Mouse (Mus musculus) olfactory bulb, adult 2 months (tissue): Measurements from ENCODE around the gene Gabbr2. TPM values are rescaled to one million over a fixed set of nuclear protein-coding genes. Genes with fewer than 3 reads are reported as not detected.
A peak's percentile ranks its signal among the peaks of the same experiment; 100 is the strongest.

ENCODE experiments used
- H3K27ac ChIP-seq: fragments of 200-500 bp; 2 replicates; pipeline ENCODE4 v1.5.1; 2012; ENCODE audit warnings: low read depth, low read length; ENCODE audit not compliant: insufficient read depth
- H3K4me1 ChIP-seq: fragments of 200-500 bp; 2 replicates; pipeline ENCODE4 v1.6.1; 2012; ENCODE audit warnings: low read length; ENCODE audit not compliant: control insufficient read depth, insufficient read depth
- H3K4me3 ChIP-seq: fragments of 200-500 bp; 2 replicates; pipeline ENCODE4 v1.5.1; 2012; ENCODE audit warnings: mild to moderate bottlenecking, low read depth, low read length, moderate library complexity; ENCODE audit not compliant: insufficient read depth
- CTCF ChIP-seq: fragments of 200-500 bp; IDR thresholded peaks from 2 replicates; pipeline ENCODE4 v1.5.1; 2012; ENCODE audit warnings: low read depth, mild to moderate bottlenecking, low read length, moderate library complexity; ENCODE audit not compliant: insufficient read depth
- POLR2A ChIP-seq: fragments of 200-500 bp; IDR thresholded peaks from 2 replicates; pipeline ENCODE4 v1.6.1; 2012; ENCODE audit warnings: mild to moderate bottlenecking, low read depth, low read length, moderate library complexity; ENCODE audit not compliant: insufficient read depth
- WGBS: fragments of 180-500 bp; shearing (Covaris S2); methylation state at CpG from one replicate; pipeline ENCODE4 v1.1.7; 2018; 5-methylcytosine and 5-hydroxymethylcytosine counted together
- polyA plus RNA-seq: library from polyadenylated mRNA; stranded (reverse); fragments of >200 nt; gene quantifications from 2 replicates; pipeline ENCODE4 v1.2.4, GENCODE M21; 2012; ENCODE audit warnings: low replicate concordance; ENCODE audit not compliant: missing spikeins, insufficient read depth, insufficient read length

Gene Gabbr2
- polyA plus RNA-seq, 1 experiment, result not detected

GRCm38 (mm10) chr4:46720070-46720469 lies 271.6 kb downstream of the Gabbr2 start:
- WGBS, result 92% methylated on average over 1 of the region's 1 CpGs
- Histone ChIP-seq H3K4me1 (0 out of 2 replicates have a peak, but pooled peaks cover 2% of the 10 kb centered on the region), H3K4me3 (no peak overlapping the region), H3K27ac (no peak overlapping the region)
- TF ChIP-seq CTCF (no peak), POLR2A (no peak)

DNA sequence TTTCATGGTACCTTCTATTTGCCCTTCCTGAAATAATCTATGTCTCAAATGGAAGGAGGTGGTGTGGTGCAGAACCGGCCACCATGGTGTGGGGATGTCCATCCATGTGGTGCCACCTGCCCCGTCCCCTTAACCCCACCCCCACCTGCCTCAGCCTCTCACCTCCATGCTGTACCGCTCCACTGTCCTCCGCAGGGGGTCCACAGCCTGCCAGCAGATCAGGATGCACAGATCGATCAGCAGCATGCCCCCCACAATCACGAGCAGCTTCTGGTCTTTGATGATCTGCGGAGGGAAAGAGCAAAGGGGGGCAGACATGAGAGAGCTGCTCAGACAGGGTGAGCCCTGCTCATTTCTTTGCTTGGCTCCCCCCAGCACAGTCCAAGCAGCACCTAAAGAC lies 273.0 kb downstream of the Gabbr2 start:
- Histone ChIP-seq H3K4me1 (0 out of 2 replicates have a peak, but pooled peaks cover 2% of the 10 kb centered on the region), H3K27ac (no peak overlapping the region), H3K4me3 (no peak overlapping the region)
- 62% methylated on average over 7 of the region's 7 CpGs for WGBS
- TF ChIP-seq POLR2A, result no peak
- TF ChIP-seq CTCF, result no peak

- TF ChIP-seq POLR2A, result no peak
- TF ChIP-seq CTCF, result no peak
- H3K4me3 ChIP-seq, result no peak overlapping the region
- 0 out of 2 replicates have a peak, but pooled peaks cover 2% of the 10 kb centered on the region for H3K4me1 ChIP-seq
- 67% methylated on average over 5 of the region's 5 CpGs for WGBS
- no peak overlapping the region for H3K27ac ChIP-seq
Observed at GRCm38 (mm10) chr4:46717156-46717555, 274.5 kb downstream of the Gabbr2 start.

DNA sequence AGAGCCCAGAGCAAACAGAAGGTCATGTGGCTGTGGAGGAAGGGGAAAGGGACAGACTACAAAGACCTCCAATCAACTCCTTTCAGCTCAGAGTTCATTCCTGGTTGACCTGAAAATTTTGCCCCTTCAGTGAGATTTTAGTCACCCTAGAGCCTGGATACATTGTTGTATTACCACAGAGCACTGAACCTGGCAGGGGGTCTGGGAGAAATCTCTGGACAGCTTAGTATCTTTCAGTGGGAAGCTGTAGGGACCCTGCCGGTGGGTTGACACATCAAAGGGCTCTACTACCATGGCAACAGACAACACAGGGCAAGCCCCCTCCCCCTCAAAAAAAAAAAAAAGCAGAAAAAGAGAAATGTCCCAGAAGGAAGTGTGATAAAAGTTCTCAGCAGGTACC lies 275.3 kb downstream of the Gabbr2 start:
- peaks cover 4% of the 10 kb centered on the region; the same call in 1 of the 2 replicates for H3K4me1 ChIP-seq
- TF ChIP-seq CTCF (no peak), POLR2A (no peak)
- WGBS, result 6% methylated on average over 1 of the region's 1 CpGs
- no peak overlapping the region for H3K27ac ChIP-seq
- H3K4me3 ChIP-seq, result no peak overlapping the region

DNA sequence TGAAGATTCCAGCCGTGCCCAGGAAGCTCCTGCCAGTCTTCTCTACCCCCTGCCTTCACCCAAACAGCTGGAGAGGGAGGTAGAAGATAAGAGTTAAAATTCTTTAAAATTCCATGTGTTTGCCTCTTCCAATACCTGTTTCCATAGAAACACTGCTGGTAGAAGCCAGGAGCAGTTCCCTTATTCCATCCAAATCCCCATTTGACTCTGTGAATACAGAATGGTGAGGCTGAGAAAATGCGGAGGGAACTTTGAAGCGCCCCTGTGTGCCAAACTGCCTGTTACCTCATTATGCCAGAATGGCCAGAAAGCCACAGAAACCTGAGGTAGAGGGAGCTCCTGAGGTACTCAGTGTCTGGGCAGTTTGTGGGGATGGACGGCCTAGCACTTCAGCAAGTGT lies 281.1 kb downstream of the Gabbr2 start:
- no peak overlapping the region for H3K27ac ChIP-seq
- H3K4me3 ChIP-seq, result no peak overlapping the region
- peaks cover 14% of the 10 kb centered on the region for H3K4me1 ChIP-seq
- TF ChIP-seq CTCF, result no peak
- TF ChIP-seq POLR2A, result no peak
- 53% methylated on average over 4 of the region's 4 CpGs for WGBS

- TF ChIP-seq CTCF, result no peak
- TF ChIP-seq POLR2A, result no peak
- H3K4me1 ChIP-seq, result peaks cover 14% of the 10 kb centered on the region
- no peak overlapping the region for H3K4me3 ChIP-seq
- WGBS, result 78% methylated on average over 6 of the region's 6 CpGs
- H3K27ac ChIP-seq, result no peak overlapping the region
Observed at GRCm38 (mm10) chr4:46710018-46710417, 281.7 kb downstream of the Gabbr2 start.

DNA sequence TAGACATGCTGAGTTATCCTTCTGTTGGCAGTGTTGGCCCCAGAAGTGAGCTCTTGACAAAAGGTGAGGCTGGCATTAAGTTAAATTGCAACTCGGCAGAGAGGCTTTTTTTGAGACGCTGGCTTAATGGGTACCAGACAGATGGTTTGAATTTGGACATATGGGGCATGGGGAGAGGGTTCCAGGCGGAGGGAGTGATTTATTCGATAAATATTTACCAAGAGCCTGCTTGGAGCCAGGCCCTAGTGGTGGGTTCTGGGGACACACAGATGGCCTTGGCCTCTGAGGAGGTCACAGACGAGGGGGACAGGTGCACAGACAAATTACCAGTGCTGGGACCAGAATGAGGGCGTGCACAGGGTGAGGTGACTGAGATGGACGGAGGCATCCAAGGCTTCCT lies 282.2 kb downstream of the Gabbr2 start:
- WGBS, result 88% methylated on average over 7 of the region's 7 CpGs
- no peak for TF ChIP-seq POLR2A
- no peak for TF ChIP-seq CTCF
- H3K4me1 ChIP-seq, result peaks cover 14% of the 10 kb centered on the region
- H3K27ac ChIP-seq, result no peak overlapping the region
- no peak overlapping the region for H3K4me3 ChIP-seq

DNA sequence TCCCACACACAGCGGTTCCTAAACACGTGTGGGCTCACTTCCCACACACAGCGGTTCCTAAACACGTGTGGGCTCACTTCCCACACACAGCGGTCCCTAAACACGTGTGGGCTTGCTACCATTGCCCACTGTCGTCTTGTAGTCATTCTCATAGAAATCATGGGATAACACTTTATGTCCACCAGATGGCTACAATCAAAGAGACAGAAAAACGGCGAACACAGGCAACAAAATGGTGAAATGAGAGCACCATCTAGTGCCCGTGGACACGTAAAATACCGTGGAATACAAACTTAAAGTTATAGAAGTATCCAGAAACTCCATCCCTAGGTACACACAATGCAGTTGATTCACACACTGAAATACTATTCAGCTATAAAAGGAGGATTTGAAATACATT lies 285.9 kb downstream of the Gabbr2 start:
- no peak overlapping the region for H3K27ac ChIP-seq
- peaks cover 9% of the 10 kb centered on the region for H3K4me1 ChIP-seq
- no peak overlapping the region for H3K4me3 ChIP-seq
- 73% methylated on average over 12 of the region's 12 CpGs for WGBS
- TF ChIP-seq POLR2A (no peak), CTCF (no peak)

- Histone ChIP-seq H3K4me1 (peaks cover 8% of the 10 kb centered on the region), H3K4me3 (no peak overlapping the region), H3K27ac (no peak overlapping the region)
- WGBS, result 97% methylated on average over 10 of the region's 10 CpGs
- no peak for TF ChIP-seq POLR2A
- no peak for TF ChIP-seq CTCF
Observed at GRCm38 (mm10) chr4:46703146-46703545, 288.5 kb downstream of the Gabbr2 start.

- Histone ChIP-seq H3K4me3 (no peak overlapping the region), H3K4me1 (peaks cover 8% of the 10 kb centered on the region), H3K27ac (peak overlapping the region; percentile 42)
- 39% methylated on average over 10 of the region's 10 CpGs for WGBS
- no peak for TF ChIP-seq CTCF
- no peak for TF ChIP-seq POLR2A
Observed at GRCm38 (mm10) chr4:46700223-46700651, 291.4 kb downstream of the Gabbr2 start.
